Mouse (Mus musculus) heart, adult 2 months (tissue): ENCODE measurements at regions not wholly inside any gene's neighbourhood (a gene's known extent, or its start where the extent isn't known, plus 50 kb on each side); places are given as distances from the start of the nearest gene placed in this dataset.

Experiments
- DNase-seq, 2 experiments: peaks; one replicate each; pipeline ENCODE4 v3.0.0; 2021
- H3K27ac ChIP-seq: fragments of 200-600 bp; 2 replicates; pipeline ENCODE4 v1.8.1; 2022
- H3K27me3 ChIP-seq: fragments of 200-500 bp; 2 replicates; pipeline ENCODE4 v1.6.1; 2012; ENCODE audit warnings: mild to moderate bottlenecking, low read length, inconsistent platforms, mixed read lengths; ENCODE audit not compliant: control insufficient read depth, insufficient read depth
- H3K36me3 ChIP-seq: fragments of 200-500 bp; 2 replicates; pipeline ENCODE4 v1.6.1; 2012; ENCODE audit warnings: low read length, inconsistent platforms; ENCODE audit not compliant: control insufficient read depth, insufficient read depth
- H3K4me1 ChIP-seq: fragments of 200-500 bp; 2 replicates; pipeline ENCODE4 v1.6.1; 2011; ENCODE audit warnings: low read length; ENCODE audit not compliant: control insufficient read depth, insufficient read depth
- H3K4me3 ChIP-seq: fragments of 200-600 bp; 2 replicates; pipeline ENCODE4 v1.8.1; 2022
- H3K79me2 ChIP-seq: fragments of 200-500 bp; replicated peaks from 2 replicates; pipeline ENCODE4 v1.6.1; 2012; ENCODE audit warnings: mild to moderate bottlenecking, inconsistent platforms, low read length, moderate library complexity, mixed read lengths; ENCODE audit not compliant: control insufficient read depth, insufficient read depth
- H3K9ac ChIP-seq: fragments of 200-500 bp; 2 replicates; pipeline ENCODE4 v1.6.1; 2012; ENCODE audit warnings: low read depth, mild to moderate bottlenecking, control low read depth, inconsistent platforms, low read length, mixed read lengths
- CTCF ChIP-seq: fragments of 200-600 bp; IDR thresholded peaks from 2 replicates; pipeline ENCODE4 v1.8.1; 2022; ENCODE audit warnings: antibody characterized with exemption, mild to moderate bottlenecking, moderate library complexity
- EP300 ChIP-seq: fragments of 200-500 bp; IDR thresholded peaks from 2 replicates; pipeline ENCODE4 v1.6.1; 2011; ENCODE audit warnings: low read depth, low read length, control low read depth; ENCODE audit not compliant: insufficient read depth
- POLR2A ChIP-seq: fragments of 200-500 bp; IDR thresholded peaks from 2 replicates; pipeline ENCODE4 v1.6.1; 2011; ENCODE audit warnings: mild to moderate bottlenecking, low read depth, low read length, control low read depth; ENCODE audit not compliant: insufficient read depth
- WGBS: fragments of 180-500 bp; shearing (Covaris S2); methylation state at CpG from one replicate; pipeline ENCODE4 v1.1.7; 2018; 5-methylcytosine and 5-hydroxymethylcytosine counted together
- intact Hi-C: fragments of 180-260 bp; cut with DNase I; formaldehyde crosslinking; loops from one replicate; pipeline ENCODE4 v1.15.1; 2025

GRCm38 (mm10) chr4:105584329-105584925 is 205.2 kb upstream of the Gm12728 start:
- Histone ChIP-seq H3K27me3 (no peaks in the 10 kb centered on the region), H3K79me2 (no peaks in the 10 kb centered on the region), H3K36me3 (no peaks in the 10 kb centered on the region), H3K4me3 (no peak overlapping the region), H3K27ac (no peak overlapping the region), H3K9ac (no peak overlapping the region), H3K4me1 (no peaks in the 10 kb centered on the region)
- WGBS: 91% methylated on average over 10 of the region's 10 CpGs
- DNase-seq: no peak
- TF ChIP-seq EP300: no peak
- TF ChIP-seq CTCF: no peak
- TF ChIP-seq POLR2A: no peak
- intact Hi-C loops: no loop called here

- TF ChIP-seq CTCF: no peak
- TF ChIP-seq EP300: no peak
- TF ChIP-seq POLR2A: no peak
- DNase-seq: no peak
- intact Hi-C loops: no loop called here
- no peaks in the 10 kb centered on the region for H3K27me3 ChIP-seq
- no peaks in the 10 kb centered on the region; the same call in 1 of the 2 replicates for H3K4me1 ChIP-seq
- no peaks in the 10 kb centered on the region for H3K36me3 ChIP-seq
- WGBS: 73% methylated on average over 1 of the region's 1 CpGs
- no peak overlapping the region for H3K27ac ChIP-seq
- H3K9ac ChIP-seq: no peak overlapping the region
- H3K4me3 ChIP-seq: no peak overlapping the region
- no peaks in the 10 kb centered on the region for H3K79me2 ChIP-seq
Measured at GRCm38 (mm10) chr4:105603661-105604060, 186.0 kb upstream of the Gm12728 start.

DNA sequence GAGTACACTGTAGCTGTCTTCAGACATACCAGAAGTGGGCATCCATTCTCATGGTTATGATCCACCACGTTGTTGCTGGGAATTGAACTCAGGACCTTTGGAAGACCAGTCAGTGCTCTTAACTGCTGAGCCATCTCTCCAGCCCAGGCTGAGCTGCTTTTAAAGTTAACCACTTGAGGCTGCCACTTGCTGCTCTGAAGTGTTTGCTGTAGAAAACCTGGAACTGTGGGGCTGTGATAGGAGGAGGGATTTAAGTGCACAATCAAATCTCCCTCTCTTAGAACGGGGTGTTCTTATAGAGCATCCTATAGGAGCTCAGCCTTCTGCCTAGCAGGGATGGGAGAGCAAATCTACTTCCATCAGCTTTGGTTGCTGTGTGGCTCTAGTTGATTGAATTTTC is 185.1 kb upstream of the Gm12728 start:
- no peak overlapping the region for H3K4me3 ChIP-seq
- H3K79me2 ChIP-seq: no peaks in the 10 kb centered on the region
- H3K4me1 ChIP-seq: no peaks in the 10 kb centered on the region; the same call in 1 of the 2 replicates
- intact Hi-C loops: no loop called here
- 83% methylated on average over 2 of the region's 2 CpGs for WGBS
- DNase-seq: no peak
- TF ChIP-seq CTCF: no peak
- TF ChIP-seq POLR2A: no peak
- no peak for TF ChIP-seq EP300
- H3K9ac ChIP-seq: no peak overlapping the region
- H3K27me3 ChIP-seq: no peaks in the 10 kb centered on the region
- no peak overlapping the region for H3K27ac ChIP-seq
- H3K36me3 ChIP-seq: no peaks in the 10 kb centered on the region

GRCm38 (mm10) chr4:105606731-105607130 is 182.9 kb upstream of the Gm12728 start:
- intact Hi-C loops: no loop called here

DNA sequence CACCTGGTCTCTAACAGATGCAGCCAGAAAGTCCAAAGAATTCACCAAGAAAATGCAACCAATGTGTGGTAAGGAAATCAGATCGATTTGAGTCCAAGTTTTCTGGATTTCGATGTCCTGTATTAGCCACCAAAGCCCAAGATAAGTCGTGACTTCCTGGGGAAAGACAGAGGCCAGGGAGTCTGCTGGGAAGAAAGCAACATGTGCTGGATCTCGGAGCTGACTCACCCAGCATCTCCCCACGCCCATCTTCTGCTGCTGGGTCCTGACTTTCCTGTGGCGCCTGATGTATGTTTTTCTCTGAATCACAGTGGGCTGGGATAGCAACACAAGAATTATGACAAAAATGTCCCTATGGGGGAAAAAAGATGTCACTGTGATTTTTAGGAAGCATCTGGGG is 178.8 kb upstream of the Gm12728 start:
- WGBS: 42% methylated on average over 6 of the region's 6 CpGs
- H3K9ac ChIP-seq: no peak overlapping the region
- no peaks in the 10 kb centered on the region for H3K27me3 ChIP-seq
- TF ChIP-seq CTCF: no peak
- H3K27ac ChIP-seq: no peak overlapping the region
- H3K79me2 ChIP-seq: no peaks in the 10 kb centered on the region
- H3K4me1 ChIP-seq: no peaks in the 10 kb centered on the region; the same call in 1 of the 2 replicates
- intact Hi-C loops: no loop called here
- H3K4me3 ChIP-seq: no peak overlapping the region
- H3K36me3 ChIP-seq: no peaks in the 10 kb centered on the region
- DNase-seq: peak in 1 of 2 experiments; percentile 20

More at GRCm38 (mm10) chr4:105606731-105607130, 182.9 kb upstream of the Gm12728 start:
- Histone ChIP-seq H3K9ac (no peak overlapping the region), H3K4me1 (no peaks in the 10 kb centered on the region; the same call in 1 of the 2 replicates), H3K27me3 (no peaks in the 10 kb centered on the region), H3K36me3 (no peaks in the 10 kb centered on the region), H3K27ac (no peak overlapping the region), H3K79me2 (no peaks in the 10 kb centered on the region), H3K4me3 (no peak overlapping the region)
- 37% methylated on average over 5 of the region's 5 CpGs for WGBS
- TF ChIP-seq CTCF: no peak
- no peak for TF ChIP-seq POLR2A
- TF ChIP-seq EP300: no peak
- no peak for DNase-seq

DNA sequence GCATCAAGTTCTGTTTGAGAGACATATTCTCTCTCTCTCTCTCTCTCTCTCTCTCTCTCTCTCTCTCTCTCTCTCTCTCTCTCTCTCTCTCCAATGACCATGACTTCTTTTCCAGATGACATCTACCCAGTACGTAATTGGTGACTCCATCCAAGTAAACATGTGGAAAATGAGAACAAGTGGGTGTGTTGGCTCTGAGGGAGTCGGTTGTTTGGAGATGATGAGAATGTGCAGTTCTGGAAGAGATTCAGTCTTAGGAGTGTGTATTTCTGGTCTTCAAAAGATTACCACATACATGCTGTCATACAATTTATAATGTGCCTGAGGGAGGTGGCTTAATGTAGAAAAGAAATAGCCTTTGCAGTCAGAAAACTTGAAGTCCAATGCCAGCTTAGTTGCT is 175.3 kb upstream of the Gm12728 start:
- H3K27ac ChIP-seq: no peak overlapping the region
- no peaks in the 10 kb centered on the region for H3K79me2 ChIP-seq
- H3K4me3 ChIP-seq: no peak overlapping the region
- intact Hi-C loops: no loop called here
- no peaks in the 10 kb centered on the region for H3K27me3 ChIP-seq
- no peak overlapping the region for H3K9ac ChIP-seq
- H3K4me1 ChIP-seq: no peaks in the 10 kb centered on the region
- no peak for DNase-seq
- H3K36me3 ChIP-seq: no peaks in the 10 kb centered on the region
- no peak for TF ChIP-seq EP300
- no peak for TF ChIP-seq CTCF
- no peak for TF ChIP-seq POLR2A
- 42% methylated on average over 2 of the region's 2 CpGs for WGBS
